Mouse (Mus musculus) E14TG2a.4 (cell line): ENCODE data around the gene Pak4.

Experiments
- CTCF ChIP-seq: conservative IDR thresholded peaks from 2 replicates; pipeline ENCODE4 v1.5.1; 2014; ENCODE audit warnings: low read length
- POU5F1 ChIP-seq: IDR thresholded peaks from 2 replicates; pipeline ENCODE4 v1.6.1; 2014; ENCODE audit warnings: low read length, borderline replicate concordance

GRCm38 (mm10) chr7:28561967-28562366, 36.0 kb downstream of the Pak4 start:
- TF ChIP-seq CTCF (no peak), POU5F1 (no peak)
